Mouse (Mus musculus): ENCODE results near the gene Mme.

DNA sequence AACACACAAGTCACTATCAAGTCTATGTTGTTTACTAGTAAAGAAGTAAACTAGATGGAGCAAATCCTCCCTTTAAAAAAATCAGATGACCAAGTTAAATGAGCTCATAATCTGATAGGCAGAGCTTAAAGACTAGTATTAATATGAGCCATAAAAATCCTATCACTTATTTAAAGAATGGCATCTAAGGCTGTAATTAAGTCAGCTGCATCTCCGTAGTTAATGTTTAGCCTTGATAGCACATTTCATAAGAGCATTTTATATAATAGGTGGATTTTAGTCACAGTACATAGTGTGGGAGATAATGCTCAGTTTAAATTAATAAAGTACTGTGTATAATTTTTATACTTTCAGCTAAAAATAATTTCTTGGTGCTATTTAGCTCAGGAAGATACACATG lies 118.2 kb downstream of the Mme start:
- TF ChIP-seq EP300 (IDR thresholded peaks at IDR 0.05; ENCODE audit: insufficient read depth, low read depth, low read length) (no peak), CTCF (IDR thresholded peaks at IDR 0.05) (no peak), POLR2A (IDR thresholded peaks at IDR 0.05; ENCODE audit: insufficient read depth, low read depth, low read length) (no peak)
